ENCODE assay signal across 10 mouse cellular contexts in the genomic region with DNA sequence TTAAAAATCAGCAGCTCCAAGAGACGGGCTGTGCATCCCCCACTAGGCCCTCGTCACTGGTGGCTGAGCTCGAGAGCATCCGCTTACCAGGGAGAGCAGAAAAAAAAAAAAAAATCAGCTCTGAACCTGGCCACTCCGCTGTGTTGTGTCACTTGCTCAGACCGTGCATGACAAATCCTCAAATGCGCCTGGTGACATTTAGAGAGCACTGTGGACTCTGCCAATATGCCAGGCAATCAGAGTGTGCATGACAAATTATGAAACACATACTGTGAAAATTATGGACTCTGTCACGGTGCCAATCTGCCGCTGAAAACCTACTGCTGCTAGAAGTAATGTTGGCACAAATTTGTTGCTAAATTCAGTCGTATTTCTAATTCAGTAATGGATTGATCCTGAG.
A peak's percentile ranks its signal among the peaks of the same experiment; 100 is the strongest.
DNase-seq lines count a peak whose midpoint lies in the region; ATAC-seq and TF ChIP-seq lines count a peak whose summit lies in the region.
"Had no signal": no experiment of that assay in that cellular context is flagged by ENCODE, and none has a peak within 500 bp of the region (broad histone marks: within the 10 kb centered on the region; RNA-seq: fewer than 3 reads in every experiment).

No protein-coding gene starts in this region.

- H3K4me3 ChIP-seq in neural tube, embryonic 15.5 days (replicated peaks), result no peak overlapping the region
- H3K4me3 ChIP-seq in thymus, adult 2 months (ENCODE audit: control insufficient read depth, insufficient read depth, low read length), result no peak overlapping the region
- H3K4me3 ChIP-seq: limb, embryonic 15.5 days had no signal

- H3K9ac ChIP-seq in neural tube, embryonic 15.5 days (replicated peaks), result no peak overlapping the region
- H3K9ac ChIP-seq: limb, embryonic 15.5 days had no signal

- H3K4me2 ChIP-seq in neural tube, embryonic 15.5 days, result no peak overlapping the region
- H3K4me2 ChIP-seq: limb, embryonic 15.5 days had no signal

- peak overlapping the region; percentile 54; the same call in 1 of the 2 replicates for H3K27ac ChIP-seq in neural tube, embryonic 15.5 days (replicated peaks)
- H3K27ac ChIP-seq in thymus, adult 2 months (ENCODE audit: control insufficient read depth, insufficient read depth, low read length), result no peak overlapping the region
- H3K27ac ChIP-seq: limb, embryonic 15.5 days had no signal

- H3K4me1 ChIP-seq in neural tube, embryonic 15.5 days, result peaks cover 15% of the 10 kb centered on the region; the same call in 1 of the 2 replicates
- no peaks in the 10 kb centered on the region for H3K4me1 ChIP-seq in thymus, adult 2 months (replicated peaks; ENCODE audit: control insufficient read depth, insufficient read depth, low read length)
- H3K4me1 ChIP-seq: limb, embryonic 15.5 days had no signal

- 28% methylated on average over 10 of the region's 10 CpGs for WGBS in neural tube, embryonic 15.5 days
- WGBS in thymus, adult 2 months, result 83% methylated on average over 10 of the region's 10 CpGs

- peak; percentile 58 for DNase-seq in heart, adult 11 months
- DNase-seq in heart, adult 8-10 months (ENCODE audit: low spot score), result no peak
- peak; percentile 62 for DNase-seq in cerebellum, adult 8-10 months
- peak; percentile 69 for DNase-seq in layer of hippocampus, adult 11-12 months (ENCODE audit: low spot score)
- DNase-seq in ovary, postnatal 14 days (ENCODE audit: low spot score), result no peak
- no peak for DNase-seq in spleen, postnatal 10 days (ENCODE audit: low spot score in 2 of 2)
- DNase-seq in thymus, adult 2 months, result no peak
- DNase-seq: gastrocnemius, postnatal 25 days had no signal

- H3K36me3 ChIP-seq in neural tube, embryonic 15.5 days, result no peaks in the 10 kb centered on the region
- H3K36me3 ChIP-seq in thymus, adult 2 months (ENCODE audit: control insufficient read depth, insufficient read depth, low read length), result no peaks in the 10 kb centered on the region
- H3K36me3 ChIP-seq: limb, embryonic 15.5 days had no signal

- TF ChIP-seq POLR2A in thymus, adult 2 months (IDR thresholded peaks at IDR 0.05; ENCODE audit: control insufficient read depth, extremely low read depth, insufficient read depth, low read length, poor library complexity), result no peak

- no peak for TF ChIP-seq CTCF in thymus, adult 2 months (IDR thresholded peaks at IDR 0.05; ENCODE audit: borderline replicate concordance, control insufficient read depth, extremely low read depth, insufficient read depth, low read length, poor library complexity)

- peak; percentile 69; the same call in 1 of the 2 replicates for ATAC-seq in neural tube, embryonic 15.5 days (ENCODE audit: low FRiP score)

- H3K27me3 ChIP-seq in neural tube, embryonic 15.5 days (replicated peaks), result no peaks in the 10 kb centered on the region
- no peaks in the 10 kb centered on the region for H3K27me3 ChIP-seq in thymus, adult 2 months (ENCODE audit: control insufficient read depth, insufficient read depth, low read length)
- H3K27me3 ChIP-seq: limb, embryonic 15.5 days had no signal

- no peaks in the 10 kb centered on the region for H3K9me3 ChIP-seq in neural tube, embryonic 15.5 days (replicated peaks)
- H3K9me3 ChIP-seq: limb, embryonic 15.5 days had no signal

Comparison
In these comparisons a context has a peak if more than half of its experiments do, and no peak if none do; other contexts are left out.
1. DNase-seq: peak in heart, adult 11 months (single experiment), cerebellum, adult 8-10 months (single experiment) and layer of hippocampus, adult 11-12 months (single experiment); none in heart, adult 8-10 months (single experiment), ovary, postnatal 14 days (single experiment), spleen, postnatal 10 days (0 of 2) and thymus, adult 2 months (single experiment).